Mouse (Mus musculus) fibroblast of lung, adult 2 months (primary cell): ENCODE measurements around the gene Psmc6.

Experiments
- DNase-seq: peaks from one replicate; pipeline ENCODE4 v3.0.0-alpha.2; 2011; ENCODE audit warnings: low read depth

Gene Psmc6

GRCm38 (mm10) chr14:45329589-45330181 is at the start of gene Psmc6:
Gene Psmc6, plus strand, starts transcription at chr14:45329788.
- peak; percentile 88 for DNase-seq

GRCm38 (mm10) chr14:45282066-45282465 is 47.5 kb upstream of the Psmc6 start:
- DNase-seq, result no peak

- no peak for DNase-seq
These were observed 38.0 kb upstream of the Psmc6 start for GRCm38 (mm10) chr14:45291608-45292007.

GRCm38 (mm10) chr14:45303939-45304338 is 25.6 kb upstream of the Psmc6 start:
- DNase-seq, result no peak

DNA sequence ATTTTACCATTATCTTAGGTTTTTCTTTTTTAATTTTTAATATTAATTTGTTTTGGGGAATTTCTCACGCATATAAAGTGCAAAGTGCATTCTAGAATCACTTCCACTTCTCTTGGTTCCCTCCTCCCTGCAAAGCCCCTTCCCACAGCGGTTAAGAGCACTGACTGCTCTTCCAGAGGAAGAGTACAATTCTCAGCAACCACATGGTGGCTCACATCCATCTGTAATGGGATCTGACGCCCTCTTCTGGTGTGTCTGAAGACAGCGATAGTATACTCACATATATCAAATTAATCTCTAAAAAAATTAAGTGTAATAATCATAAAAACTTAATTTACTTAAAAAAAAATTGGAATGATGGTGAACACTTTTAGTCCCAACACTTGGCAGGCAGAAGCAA is 25.2 kb upstream of the Psmc6 start:
- DNase-seq, result no peak

GRCm38 (mm10) chr14:45305852-45306251 is 23.7 kb upstream of the Psmc6 start:
- no peak for DNase-seq

DNA sequence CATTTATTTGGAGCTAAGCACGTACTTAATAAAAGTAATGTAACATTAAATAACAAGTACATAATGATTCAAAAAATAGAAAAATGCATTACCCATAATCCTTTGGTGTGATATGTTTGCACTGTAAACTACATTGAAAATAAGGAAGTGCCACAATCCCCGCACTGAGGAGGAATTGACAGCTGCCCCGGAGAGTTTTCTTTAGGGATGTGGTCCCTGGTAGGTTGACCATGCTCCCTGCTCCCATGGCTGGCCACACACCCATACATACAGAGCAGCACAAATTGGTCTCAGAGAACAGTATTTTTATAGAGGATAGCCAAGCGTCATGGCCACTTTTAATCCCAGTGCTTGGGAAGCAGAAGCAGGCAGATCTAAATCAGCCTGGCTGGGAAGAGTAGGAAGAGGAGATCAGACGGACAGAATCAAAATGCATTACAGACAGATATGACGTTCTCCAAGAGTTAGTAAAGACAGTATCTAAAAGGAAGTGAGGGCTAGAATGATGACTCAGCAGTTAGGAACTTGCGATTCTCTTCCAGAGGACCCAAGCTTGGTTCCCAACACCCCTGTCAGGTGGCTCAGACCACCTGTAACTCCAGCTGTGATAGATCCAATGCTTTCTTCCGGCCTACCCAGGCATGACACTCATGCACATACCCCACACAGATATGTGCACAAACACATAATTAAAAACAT is 21.8 kb upstream of the Psmc6 start:
- no peak for DNase-seq

DNA sequence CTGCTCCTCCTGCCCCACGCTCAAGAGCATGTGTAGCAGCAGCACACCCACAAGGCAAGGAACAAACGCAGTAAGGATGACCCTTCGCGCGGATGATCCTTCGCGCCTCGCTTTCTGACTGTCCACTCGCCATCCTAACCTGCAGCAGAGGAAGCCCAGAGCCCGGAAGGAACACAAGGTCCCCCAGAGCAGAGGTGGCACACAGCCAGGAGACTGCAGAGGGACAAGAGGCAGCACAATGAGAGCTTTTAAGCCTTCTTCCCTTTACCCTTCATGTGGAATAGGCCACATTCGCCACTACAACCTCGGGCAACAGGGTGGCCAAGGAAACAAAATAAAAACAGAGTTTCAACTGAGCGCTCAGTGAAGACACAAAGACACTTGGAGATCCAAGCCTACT is 19.9 kb upstream of the Psmc6 start:
- no peak for DNase-seq

GRCm38 (mm10) chr14:45310101-45310500 is 19.5 kb upstream of the Psmc6 start:
- no peak for DNase-seq

- no peak for DNase-seq
These were observed 12.7 kb upstream of the Psmc6 start for GRCm38 (mm10) chr14:45316927-45317326.

DNA sequence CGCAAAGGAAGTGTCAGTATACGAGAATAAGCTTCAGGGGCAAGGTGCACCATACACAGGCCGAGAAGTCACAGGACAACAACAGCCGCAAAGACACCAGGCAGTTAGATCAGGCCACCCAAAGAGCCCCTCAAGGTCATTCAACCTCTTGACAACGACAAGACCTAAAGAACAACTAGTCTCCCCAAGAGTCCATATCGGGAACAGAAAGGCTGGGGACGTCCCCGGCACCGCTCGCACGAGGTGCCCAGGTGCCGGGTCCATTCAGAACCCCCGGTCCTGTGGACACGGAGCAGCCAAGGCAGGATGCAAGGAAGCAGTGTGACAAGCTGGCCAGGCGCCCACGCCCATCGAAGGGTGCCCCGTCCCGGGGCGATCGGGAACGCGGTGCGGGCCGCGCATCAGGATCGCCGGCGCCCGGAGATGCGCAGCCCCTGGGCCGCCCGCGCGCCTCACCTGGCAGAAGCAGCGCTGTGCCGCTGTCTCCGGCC is 11.6 kb upstream of the Psmc6 start:
- DNase-seq, result no peak

DNA sequence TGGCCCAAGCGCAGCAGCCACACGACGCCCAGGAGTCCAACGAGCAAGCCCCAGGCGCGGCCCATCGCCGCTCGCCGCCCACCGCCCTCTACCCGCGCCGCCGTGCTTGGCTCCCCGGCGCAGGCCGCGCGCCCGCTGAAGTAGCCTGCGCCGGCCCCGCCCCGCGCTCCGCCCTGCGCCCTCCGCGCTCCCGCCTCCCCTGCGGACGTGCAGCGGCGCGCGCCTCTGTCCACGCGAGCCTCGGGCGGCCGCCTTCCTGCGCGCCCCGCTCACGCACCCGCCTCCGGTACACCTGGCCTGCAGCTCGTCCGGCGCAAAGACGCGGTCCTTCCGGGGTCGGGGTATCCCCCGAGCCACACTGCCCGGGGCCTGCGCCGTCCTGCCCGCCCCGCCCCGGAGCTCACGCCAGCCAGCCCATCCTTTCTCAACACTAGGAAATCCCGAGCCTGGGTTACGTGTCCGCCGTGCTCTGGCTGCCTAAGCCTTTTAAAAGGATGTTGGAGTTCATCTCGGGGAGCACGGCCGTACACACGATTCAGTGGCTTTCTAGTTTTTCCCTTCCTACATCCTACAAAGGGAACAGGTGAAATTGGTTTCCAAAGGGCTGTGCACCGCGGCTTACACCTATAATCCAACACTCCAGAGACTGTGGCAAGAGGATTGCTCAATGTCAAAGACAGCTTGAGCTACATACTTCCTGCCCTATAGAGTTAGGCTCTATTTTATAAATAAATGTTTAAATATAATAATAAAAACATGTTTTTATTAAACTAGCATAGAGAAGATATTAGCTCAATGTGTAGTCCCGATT is 11.0 kb upstream of the Psmc6 start, which contains the start of gene Ero1l:
Ero1l (minus strand) TSS at position 346 of the 811 bp plus-strand sequence.
- peak; percentile 30 for DNase-seq

- no peak for DNase-seq
These were observed 10.4 kb upstream of the Psmc6 start for GRCm38 (mm10) chr14:45319237-45319610.

- no peak for DNase-seq
These were observed 9.5 kb upstream of the Psmc6 start for GRCm38 (mm10) chr14:45320111-45320510.

DNA sequence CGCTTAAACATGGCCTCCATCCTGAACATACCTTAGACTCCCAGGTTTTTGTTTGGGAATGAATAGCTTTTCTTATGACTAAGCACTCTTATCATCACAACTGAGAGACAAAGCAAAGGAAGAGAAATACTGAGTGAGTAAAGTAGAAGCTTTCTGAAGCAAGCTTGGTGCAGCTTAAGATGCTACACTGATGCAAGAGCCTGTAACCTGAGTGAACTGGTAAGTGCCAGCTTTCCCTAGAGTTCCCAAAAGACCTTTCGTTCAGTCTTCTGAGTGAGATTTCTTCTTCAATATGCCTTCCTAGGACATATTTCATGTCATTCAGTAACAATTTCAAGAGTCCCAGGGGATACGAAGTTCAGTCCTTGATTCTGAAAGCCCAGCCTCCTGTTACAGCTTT is 8.5 kb upstream of the Psmc6 start:
- DNase-seq, result no peak

- no peak for DNase-seq
These were observed 8.0 kb upstream of the Psmc6 start for GRCm38 (mm10) chr14:45321622-45322021.

- no peak for DNase-seq
These were observed 7.1 kb upstream of the Psmc6 start for GRCm38 (mm10) chr14:45322450-45322849.

DNA sequence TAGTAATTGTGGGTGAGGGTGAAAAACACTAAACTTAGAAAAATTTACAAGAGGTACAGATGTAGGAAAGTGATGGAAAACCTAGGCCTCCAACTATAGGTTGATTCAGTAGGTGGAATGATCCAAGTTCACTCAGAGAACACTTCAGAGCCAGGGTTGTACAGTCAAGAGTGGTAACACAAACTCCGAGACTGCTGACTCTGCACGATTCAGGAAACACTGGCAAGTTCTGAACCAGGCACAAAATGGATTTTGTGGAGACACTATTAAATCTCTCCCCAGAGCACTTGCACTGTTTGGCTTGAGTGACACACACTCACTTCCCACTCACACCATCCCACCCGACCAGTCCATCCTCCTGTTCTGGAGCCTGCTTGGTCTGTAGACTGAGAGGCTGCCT is 6.3 kb upstream of the Psmc6 start:
- no peak for DNase-seq

GRCm38 (mm10) chr14:45325471-45325870 is 4.1 kb upstream of the Psmc6 start:
- DNase-seq, result peak; percentile 81

- DNase-seq, result no peak
These were observed 1.4 kb upstream of the Psmc6 start for GRCm38 (mm10) chr14:45328072-45328713.

GRCm38 (mm10) chr14:45329018-45329588 is 485 bp upstream of the Psmc6 start:
- DNase-seq, result no peak
